Mouse (Mus musculus) testis, adult 2 months (tissue): ENCODE data around the gene Xrcc3. TPM values are rescaled to one million over a fixed set of nuclear protein-coding genes. Genes with fewer than 3 reads are reported as not detected.

ENCODE experiments used
- H3K27ac ChIP-seq: fragments of 200-500 bp; 2 replicates; pipeline ENCODE4 v1.5.1; 2012; ENCODE audit warnings: low read depth, low read length; ENCODE audit not compliant: control insufficient read depth, insufficient read depth
- H3K27me3 ChIP-seq: fragments of 200-500 bp; 2 replicates; pipeline ENCODE4 v1.6.1; 2012; ENCODE audit warnings: mild to moderate bottlenecking, low read length, moderate library complexity; ENCODE audit not compliant: control insufficient read depth, insufficient read depth
- H3K36me3 ChIP-seq: fragments of 200-500 bp; 2 replicates; pipeline ENCODE4 v1.6.1; 2012; ENCODE audit warnings: mild to moderate bottlenecking, low read length; ENCODE audit not compliant: control insufficient read depth, insufficient read depth
- H3K4me1 ChIP-seq: fragments of 200-500 bp; 2 replicates; pipeline ENCODE4 v1.6.1; 2012; ENCODE audit warnings: low read length; ENCODE audit not compliant: control insufficient read depth, insufficient read depth
- H3K4me3 ChIP-seq: fragments of 200-500 bp; 2 replicates; pipeline ENCODE4 v1.5.1; 2012; ENCODE audit warnings: low read depth, mild to moderate bottlenecking, low read length, moderate library complexity, mixed read lengths; ENCODE audit not compliant: control insufficient read depth
- CTCF ChIP-seq: fragments of 200-500 bp; IDR thresholded peaks from 2 replicates; pipeline ENCODE4 v1.5.1; 2012; ENCODE audit warnings: low read depth, mild to moderate bottlenecking, inconsistent platforms, low read length, moderate library complexity; ENCODE audit not compliant: control insufficient read depth, insufficient read depth, insufficient replicate concordance
- POLR2A ChIP-seq: fragments of 200-500 bp; IDR thresholded peaks from 2 replicates; pipeline ENCODE4 v1.6.1; 2012; ENCODE audit warnings: low read depth, mild to moderate bottlenecking, inconsistent platforms, low read length, moderate library complexity; ENCODE audit not compliant: control insufficient read depth
- polyA plus RNA-seq: library from polyadenylated mRNA; depleted of rRNA; stranded (reverse); fragments of >200 nt; gene quantifications from 2 replicates; pipeline ENCODE4 v1.2.3, GENCODE M21; 2012

Gene Xrcc3
- polyA plus RNA-seq, 1 experiment: 8.7 TPM

GRCm38 (mm10) chr12:111791474-111792104 is 22.1 kb downstream of the Xrcc3 start:
- no peaks in the 10 kb centered on the region for H3K27me3 ChIP-seq
- H3K27ac ChIP-seq: no peak overlapping the region
- no peaks in the 10 kb centered on the region for H3K36me3 ChIP-seq
- H3K4me3 ChIP-seq: no peak overlapping the region
- TF ChIP-seq CTCF (no peak), POLR2A (no peak)
- H3K4me1 ChIP-seq: no peaks in the 10 kb centered on the region

GRCm38 (mm10) chr12:111790631-111791030 is 23.0 kb downstream of the Xrcc3 start:
- Histone ChIP-seq H3K27me3 (no peaks in the 10 kb centered on the region), H3K36me3 (no peaks in the 10 kb centered on the region), H3K4me1 (no peaks in the 10 kb centered on the region), H3K27ac (no peak overlapping the region), H3K4me3 (no peak overlapping the region)
- TF ChIP-seq CTCF (no peak), POLR2A (no peak)

GRCm38 (mm10) chr12:111790090-111790489 is 23.6 kb downstream of the Xrcc3 start:
- Histone ChIP-seq H3K36me3 (no peaks in the 10 kb centered on the region), H3K27me3 (no peaks in the 10 kb centered on the region), H3K4me3 (no peak overlapping the region), H3K4me1 (no peaks in the 10 kb centered on the region), H3K27ac (no peak overlapping the region)
- TF ChIP-seq POLR2A: no peak
- no peak for TF ChIP-seq CTCF

GRCm38 (mm10) chr12:111787015-111787414 is 26.7 kb downstream of the Xrcc3 start:
- Histone ChIP-seq H3K36me3 (no peaks in the 10 kb centered on the region), H3K4me1 (no peaks in the 10 kb centered on the region)
- TF ChIP-seq POLR2A (no peak), CTCF (no peak)

GRCm38 (mm10) chr12:111785174-111785573 is 28.5 kb downstream of the Xrcc3 start:
- H3K4me3 ChIP-seq: no peak overlapping the region
- TF ChIP-seq CTCF: no peak
- no peak for TF ChIP-seq POLR2A
- no peaks in the 10 kb centered on the region for H3K36me3 ChIP-seq
- H3K27ac ChIP-seq: no peak overlapping the region
- H3K27me3 ChIP-seq: no peaks in the 10 kb centered on the region
- H3K4me1 ChIP-seq: no peaks in the 10 kb centered on the region

More at GRCm38 (mm10) chr12:111787015-111787414, 26.7 kb downstream of the Xrcc3 start:
- H3K27me3 ChIP-seq: no peaks in the 10 kb centered on the region
- no peak overlapping the region for H3K27ac ChIP-seq
- H3K4me3 ChIP-seq: no peak overlapping the region

- Histone ChIP-seq H3K4me1 (no peaks in the 10 kb centered on the region), H3K36me3 (no peaks in the 10 kb centered on the region), H3K27ac (no peak overlapping the region), H3K4me3 (no peak overlapping the region), H3K27me3 (no peaks in the 10 kb centered on the region)
- TF ChIP-seq POLR2A (no peak), CTCF (peak; percentile 8; the same call in 1 of the 2 replicates)
Measured at GRCm38 (mm10) chr12:111779544-111779943, 34.1 kb downstream of the Xrcc3 start.

GRCm38 (mm10) chr12:111777919-111778318 is 35.8 kb downstream of the Xrcc3 start:
- Histone ChIP-seq H3K27me3 (no peaks in the 10 kb centered on the region), H3K27ac (no peak overlapping the region), H3K36me3 (no peaks in the 10 kb centered on the region), H3K4me3 (no peak overlapping the region), H3K4me1 (no peaks in the 10 kb centered on the region)
- TF ChIP-seq POLR2A (no peak), CTCF (no peak)
